Comparison of ENCODE assay signal across 7 mouse cellular contexts in genomic region chr17:24455523-24456206, GRCm38 (mm10). TPM values are rescaled to one million over a fixed set of nuclear protein-coding genes. Genes with fewer than 3 reads are reported as not detected.
DNase-seq lines count a peak whose midpoint lies in the region; ATAC-seq and TF ChIP-seq lines count a peak whose summit lies in the region.
"Not testable (repeated sequence)": the region's sequence is repeated elsewhere in the genome, so short reads cannot be mapped to it uniquely, and the experiment has no call there.

No protein-coding gene starts in this region.

- not testable (repeated sequence) for DNase-seq in forebrain, embryonic 14.5 days (ENCODE audit: low spot score); heart, postnatal 0 days (ENCODE audit: low spot score); kidney, adult 2 months; liver, adult 2 months (ENCODE audit: extremely low read depth, low read depth, low spot score)

- not testable (repeated sequence) for H3K9me3 ChIP-seq in forebrain, embryonic 14.5 days (replicated peaks; ENCODE audit: control insufficient read depth, low read length); heart, postnatal 0 days (replicated peaks; ENCODE audit: control insufficient read depth, low read length); megakaryocyte, embryonic 14.5 days; neural tube, embryonic 14.5 days (ENCODE audit: control insufficient read depth, low read length)

- TF ChIP-seq EP300 in heart, postnatal 0 days (IDR thresholded peaks at IDR 0.05; ENCODE audit: low read depth), result not testable (repeated sequence)

- TF ChIP-seq POLR2A in bone marrow macrophage, adult 2 months (IDR thresholded peaks at IDR 0.05; ENCODE audit: borderline replicate concordance, low read depth, low read length); kidney, adult 2 months (IDR thresholded peaks at IDR 0.05; ENCODE audit: low read depth, low read length); liver, adult 2 months (IDR thresholded peaks at IDR 0.05; ENCODE audit: extremely low read depth, insufficient read depth, low read length): not testable (repeated sequence)

- H3K27me3 ChIP-seq in forebrain, embryonic 14.5 days (replicated peaks; ENCODE audit: control insufficient read depth, insufficient read depth, low read length); heart, postnatal 0 days (ENCODE audit: control insufficient read depth, insufficient read depth, low read length); kidney, adult 2 months (replicated peaks; ENCODE audit: control insufficient read depth, insufficient read depth, low read length); liver, adult 2 months (ENCODE audit: control insufficient read depth, insufficient read depth, low read length); megakaryocyte, embryonic 14.5 days (replicated peaks); neural tube, embryonic 14.5 days (ENCODE audit: control insufficient read depth, insufficient read depth, low read length): not testable (repeated sequence)

- H3K4me2 ChIP-seq in forebrain, embryonic 14.5 days (ENCODE audit: low read length), result peak overlapping the region; percentile 82; the same call in 1 of the 2 replicates
- H3K4me2 ChIP-seq in heart, postnatal 0 days (ENCODE audit: low read depth, low read length), result peak overlapping the region; percentile 31; the same call in 1 of the 2 replicates
- peak overlapping the region; percentile 31; the same call in 1 of the 2 replicates for H3K4me2 ChIP-seq in neural tube, embryonic 14.5 days (ENCODE audit: low read depth, low read length)

- peak overlapping the region; percentile 19; the same call in 1 of the 2 replicates for H3K4me3 ChIP-seq in bone marrow macrophage, adult 2 months (ENCODE audit: insufficient read depth, low read length)
- H3K4me3 ChIP-seq in forebrain, embryonic 14.5 days (ENCODE audit: low read depth, low read length); kidney, adult 2 months (ENCODE audit: insufficient read depth, low read depth, low read length); liver, adult 2 months (ENCODE audit: insufficient read depth, low read depth, low read length): not testable (repeated sequence)
- H3K4me3 ChIP-seq in heart, postnatal 0 days (ENCODE audit: low read depth, low read length), result 0 out of 2 replicates have a peak overlapping the region, but pooled peaks have one; percentile 85
- peak overlapping the region; percentile 96 for H3K4me3 ChIP-seq in megakaryocyte, embryonic 14.5 days (replicated peaks)
- peak overlapping the region; percentile 91; the same call in 1 of the 2 replicates for H3K4me3 ChIP-seq in neural tube, embryonic 14.5 days (ENCODE audit: low read depth, low read length)

- H3K36me3 ChIP-seq in forebrain, embryonic 14.5 days (ENCODE audit: control insufficient read depth, insufficient read depth, low read length); heart, postnatal 0 days (replicated peaks; ENCODE audit: control insufficient read depth, insufficient read depth, low read length); kidney, adult 2 months (ENCODE audit: control insufficient read depth, insufficient read depth, low read length); liver, adult 2 months (ENCODE audit: control insufficient read depth, insufficient read depth, low read length); neural tube, embryonic 14.5 days (ENCODE audit: control insufficient read depth, insufficient read depth, low read length): not testable (repeated sequence)
- peaks cover 17% of the 10 kb centered on the region for H3K36me3 ChIP-seq in megakaryocyte, embryonic 14.5 days (replicated peaks; ENCODE audit: low read length)

- TF ChIP-seq CTCF in bone marrow macrophage, adult 2 months (IDR thresholded peaks at IDR 0.05; ENCODE audit: low read depth, low read length); heart, postnatal 0 days (IDR thresholded peaks at IDR 0.05; ENCODE audit: low read depth); kidney, adult 2 months (conservative IDR thresholded peaks at IDR 0.05; ENCODE audit: insufficient read depth, insufficient read length, low read depth, low read length); liver, adult 2 months (IDR thresholded peaks at IDR 0.05; ENCODE audit: low read depth, low read length): not testable (repeated sequence)

- WGBS in forebrain, embryonic 14.5 days, result 49% methylated on average over 10 of the region's 10 CpGs
- 53% methylated on average over 10 of the region's 10 CpGs for WGBS in heart, postnatal 0 days
- WGBS in kidney, adult 2 months, result 38% methylated on average over 10 of the region's 10 CpGs
- 23% methylated on average over 10 of the region's 10 CpGs for WGBS in liver, adult 2 months
- 53% methylated on average over 10 of the region's 10 CpGs for WGBS in neural tube, embryonic 14.5 days

- H3K79me2 ChIP-seq in liver, adult 2 months (ENCODE audit: control insufficient read depth, insufficient read depth, low read length), result not testable (repeated sequence)

- peak overlapping the region; percentile 19; the same call in 1 of the 2 replicates for H3K27ac ChIP-seq in bone marrow macrophage, adult 2 months (ENCODE audit: insufficient read depth, low read depth, low read length)
- not testable (repeated sequence) for H3K27ac ChIP-seq in forebrain, embryonic 14.5 days (ENCODE audit: low read depth, low read length); neural tube, embryonic 14.5 days (ENCODE audit: low read depth, low read length)
- peak overlapping the region; percentile 49 for H3K27ac ChIP-seq in heart, postnatal 0 days (ENCODE audit: low read depth)
- H3K27ac ChIP-seq in kidney, adult 2 months (ENCODE audit: insufficient read depth, low read depth, low read length), result peak overlapping the region; percentile 30; the same call in 1 of the 2 replicates
- H3K27ac ChIP-seq in liver, adult 2 months (replicated peaks; ENCODE audit: insufficient read depth, low read depth, low read length), result peak overlapping the region; percentile 42; the same call in 1 of the 2 replicates

- H3K9ac ChIP-seq in forebrain, embryonic 14.5 days (ENCODE audit: low read length); heart, postnatal 0 days (replicated peaks; ENCODE audit: low read depth, low read length); neural tube, embryonic 14.5 days (replicated peaks; ENCODE audit: low read depth, low read length): not testable (repeated sequence)
- peak overlapping the region; percentile 29; the same call in 1 of the 2 replicates for H3K9ac ChIP-seq in liver, adult 2 months (ENCODE audit: low read depth, low read length)

- H3K4me1 ChIP-seq in bone marrow macrophage, adult 2 months (ENCODE audit: control insufficient read depth, insufficient read depth, low read length), result peaks cover 17% of the 10 kb centered on the region
- H3K4me1 ChIP-seq in forebrain, embryonic 14.5 days (ENCODE audit: control insufficient read depth, insufficient read depth, low read length); liver, adult 2 months (ENCODE audit: control insufficient read depth, insufficient read depth, low read length): not testable (repeated sequence)
- H3K4me1 ChIP-seq in heart, postnatal 0 days (ENCODE audit: control insufficient read depth, insufficient read depth), result peaks cover 18% of the 10 kb centered on the region
- H3K4me1 ChIP-seq in kidney, adult 2 months (ENCODE audit: control insufficient read depth, insufficient read depth, low read length), result peaks cover 11% of the 10 kb centered on the region; the same call in 1 of the 2 replicates
- peaks cover 43% of the 10 kb centered on the region for H3K4me1 ChIP-seq in megakaryocyte, embryonic 14.5 days
- peaks cover 11% of the 10 kb centered on the region for H3K4me1 ChIP-seq in neural tube, embryonic 14.5 days (ENCODE audit: control insufficient read depth, insufficient read depth, low read length)

- not testable (repeated sequence) for ATAC-seq in forebrain, embryonic 14.5 days; heart, postnatal 0 days (ENCODE audit: insufficient read depth, low read depth); neural tube, embryonic 14.5 days (ENCODE audit: low read depth)

RNA-seq across cellular contexts. Expression of gene Dnase1l2, which starts 12.8 kb away (rescaled TPM):
- 3.3 and 3.8 TPM in 2 replicates for polyA plus RNA-seq in bone marrow macrophage, adult 2 months (2012; ENCODE audit: insufficient read depth, insufficient read length, missing spikeins)
- polyA plus RNA-seq in forebrain, embryonic 14.5 days (2014; fragmentation: Nextera tagmentation; extraction: Ambion mirVana), result 2.3 and 3.5 TPM in 2 replicates
- 1.9 and 4.5 TPM in 2 replicates for total RNA-seq in heart, postnatal 0 days (2014; rRNA removed; ENCODE audit: low replicate concordance)
- 0.36 and 0.44 TPM in 2 replicates for polyA plus RNA-seq in heart, postnatal 0 days (2015; fragmentation: Nextera tagmentation; extraction: Ambion mirVana)
- polyA plus RNA-seq in kidney, adult 2 months (2012; rRNA removed), result 7.6 and 8.8 TPM in 2 replicates
- 0.74 and 1.2 TPM in 2 replicates for total RNA-seq in liver, adult 2 months (2014; rRNA removed)
- polyA plus RNA-seq in liver, adult 2 months (2012; rRNA removed), result 1.7 and 2.4 TPM in 2 replicates
- polyA plus RNA-seq in megakaryocyte, embryonic 14.5 days (2012; ENCODE audit: insufficient read depth, low replicate concordance), result not detected in 2 replicates
- polyA plus RNA-seq in neural tube, embryonic 14.5 days (2014; fragmentation: Nextera tagmentation; extraction: Ambion mirVana), result 6.5 and 7.5 TPM in 2 replicates

RNA-seq across cellular contexts. Expression of gene E4f1, which starts 14.4 kb away (rescaled TPM):
- polyA plus RNA-seq in bone marrow macrophage, adult 2 months (2012; ENCODE audit: insufficient read depth, insufficient read length, missing spikeins), result 21.7 and 25.0 TPM in 2 replicates
- 8.3 and 16.9 TPM in 2 replicates for polyA plus RNA-seq in forebrain, embryonic 14.5 days (2014; fragmentation: Nextera tagmentation; extraction: Ambion mirVana)
- total RNA-seq in heart, postnatal 0 days (2014; rRNA removed; ENCODE audit: low replicate concordance), result 19.6 and 20.6 TPM in 2 replicates
- 14.0 and 17.8 TPM in 2 replicates for polyA plus RNA-seq in heart, postnatal 0 days (2015; fragmentation: Nextera tagmentation; extraction: Ambion mirVana)
- 63.7 and 72.8 TPM in 2 replicates for polyA plus RNA-seq in kidney, adult 2 months (2012; rRNA removed)
- 5.6 and 6.7 TPM in 2 replicates for total RNA-seq in liver, adult 2 months (2014; rRNA removed)
- 21.6 and 33.3 TPM in 2 replicates for polyA plus RNA-seq in liver, adult 2 months (2012; rRNA removed)
- 9.7 and 18.7 TPM in 2 replicates for polyA plus RNA-seq in megakaryocyte, embryonic 14.5 days (2012; ENCODE audit: insufficient read depth, low replicate concordance)
- polyA plus RNA-seq in neural tube, embryonic 14.5 days (2014; fragmentation: Nextera tagmentation; extraction: Ambion mirVana), result 34.6 and 36.9 TPM in 2 replicates

RNA-seq across cellular contexts. Expression of gene Pgp, which starts 14.5 kb away (rescaled TPM):
- polyA plus RNA-seq in bone marrow macrophage, adult 2 months (2012; ENCODE audit: insufficient read depth, insufficient read length, missing spikeins), result 21.4 and 24.2 TPM in 2 replicates
- 54.7 and 56.5 TPM in 2 replicates for polyA plus RNA-seq in forebrain, embryonic 14.5 days (2014; fragmentation: Nextera tagmentation; extraction: Ambion mirVana)
- 48.4 and 62.3 TPM in 2 replicates for total RNA-seq in heart, postnatal 0 days (2014; rRNA removed; ENCODE audit: low replicate concordance)
- polyA plus RNA-seq in heart, postnatal 0 days (2015; fragmentation: Nextera tagmentation; extraction: Ambion mirVana), result 65.8 and 70.6 TPM in 2 replicates
- 38.7 and 46.5 TPM in 2 replicates for polyA plus RNA-seq in kidney, adult 2 months (2012; rRNA removed)
- 9.2 and 11.9 TPM in 2 replicates for total RNA-seq in liver, adult 2 months (2014; rRNA removed)
- 25.8 and 26.6 TPM in 2 replicates for polyA plus RNA-seq in liver, adult 2 months (2012; rRNA removed)
- 48.8 and 102 TPM in 2 replicates for polyA plus RNA-seq in megakaryocyte, embryonic 14.5 days (2012; ENCODE audit: insufficient read depth, low replicate concordance)
- 73.3 and 75.4 TPM in 2 replicates for polyA plus RNA-seq in neural tube, embryonic 14.5 days (2014; fragmentation: Nextera tagmentation; extraction: Ambion mirVana)

RNA-seq across cellular contexts. Expression of gene Bricd5, which starts 18.0 kb away (rescaled TPM):
- not detected in 2 replicates for polyA plus RNA-seq in bone marrow macrophage, adult 2 months (2012; ENCODE audit: insufficient read depth, insufficient read length, missing spikeins)
- polyA plus RNA-seq in forebrain, embryonic 14.5 days (2014; fragmentation: Nextera tagmentation; extraction: Ambion mirVana), result 0.38 and 1.3 TPM in 2 replicates
- total RNA-seq in heart, postnatal 0 days (2014; rRNA removed; ENCODE audit: low replicate concordance), result not detected in 2 replicates
- not detected in 2 replicates for polyA plus RNA-seq in heart, postnatal 0 days (2015; fragmentation: Nextera tagmentation; extraction: Ambion mirVana)
- 0.56 and 0.96 TPM in 2 replicates for polyA plus RNA-seq in kidney, adult 2 months (2012; rRNA removed)
- total RNA-seq in liver, adult 2 months (2014; rRNA removed), result not detected in 2 replicates
- polyA plus RNA-seq in liver, adult 2 months (2012; rRNA removed), result 0.24 and 0.67 TPM in 2 replicates
- not detected in 2 replicates for polyA plus RNA-seq in megakaryocyte, embryonic 14.5 days (2012; ENCODE audit: insufficient read depth, low replicate concordance)
- 0.68 TPM in 1 of 2 replicates, not detected in the other for polyA plus RNA-seq in neural tube, embryonic 14.5 days (2014; fragmentation: Nextera tagmentation; extraction: Ambion mirVana)

RNA-seq across cellular contexts. Expression of gene Mlst8, which starts 23.2 kb away (rescaled TPM):
- polyA plus RNA-seq in bone marrow macrophage, adult 2 months (2012; ENCODE audit: insufficient read depth, insufficient read length, missing spikeins), result 14.8 and 16.0 TPM in 2 replicates
- 31.8 and 37.2 TPM in 2 replicates for polyA plus RNA-seq in forebrain, embryonic 14.5 days (2014; fragmentation: Nextera tagmentation; extraction: Ambion mirVana)
- 12.4 and 44.9 TPM in 2 replicates for total RNA-seq in heart, postnatal 0 days (2014; rRNA removed; ENCODE audit: low replicate concordance)
- polyA plus RNA-seq in heart, postnatal 0 days (2015; fragmentation: Nextera tagmentation; extraction: Ambion mirVana), result 10.1 and 11.5 TPM in 2 replicates
- polyA plus RNA-seq in kidney, adult 2 months (2012; rRNA removed), result 26.1 and 32.1 TPM in 2 replicates
- total RNA-seq in liver, adult 2 months (2014; rRNA removed), result 3.5 and 3.9 TPM in 2 replicates
- polyA plus RNA-seq in liver, adult 2 months (2012; rRNA removed), result 12.9 and 16.7 TPM in 2 replicates
- polyA plus RNA-seq in megakaryocyte, embryonic 14.5 days (2012; ENCODE audit: insufficient read depth, low replicate concordance), result 2.3 and 3.7 TPM in 2 replicates
- 36.2 and 38.0 TPM in 2 replicates for polyA plus RNA-seq in neural tube, embryonic 14.5 days (2014; fragmentation: Nextera tagmentation; extraction: Ambion mirVana)

Comparison
In these comparisons a context has a peak if more than half of its experiments do, and no peak if none do; other contexts are left out.
1. H3K4me2 ChIP-seq: peak in every context shown above with its lines; median percentile 82 in forebrain, embryonic 14.5 days; 31 in heart, postnatal 0 days; 31 in neural tube, embryonic 14.5 days.